Mouse (Mus musculus) myocyte (in vitro differentiated cells): Measurements from ENCODE around the gene Olfr1532-ps1.
"Not testable (repeated sequence)": the region's sequence is repeated elsewhere in the genome, so short reads cannot be mapped to it uniquely, and the experiment has no call there.

ENCODE experiments used
- E2F4 ChIP-seq: IDR thresholded peaks from one replicate; pipeline ENCODE4 v1.6.1; 2011; ENCODE audit warnings: mild to moderate bottlenecking, control low read depth, moderate library complexity; ENCODE audit not compliant: insufficient read depth
- MAX ChIP-seq: IDR thresholded peaks from one replicate; pipeline ENCODE4 v1.6.1; 2011; ENCODE audit warnings: low read depth, mild to moderate bottlenecking, control low read depth
- MYOD1 ChIP-seq, 3 experiments: IDR thresholded peaks; one replicate each; pipeline ENCODE4 v1.6.1; 2011; ENCODE audit warnings: control low read depth in 2 of 3, low read depth in 2 of 3, mild to moderate bottlenecking in 2 of 3, moderate library complexity in 1 of 3; ENCODE audit not compliant: insufficient read length in 2 of 3, control insufficient read depth in 1 of 3
- POLR2A ChIP-seq: IDR thresholded peaks from one replicate; pipeline ENCODE4 v1.6.1; 2011; ENCODE audit warnings: low read depth, mild to moderate bottlenecking, control low read depth, moderate library complexity; ENCODE audit not compliant: insufficient read length
- REST ChIP-seq: IDR thresholded peaks from one replicate; pipeline ENCODE4 v1.6.1; 2011; ENCODE audit warnings: mild to moderate bottlenecking, control low read depth, moderate library complexity; ENCODE audit not compliant: insufficient read depth, insufficient read length

GRCm38 (mm10) chr7:106920961-106921360 lies 13.2 kb downstream of the Olfr1532-ps1 start:
- not testable (repeated sequence) for TF ChIP-seq POLR2A; MAX; REST; E2F4; MYOD1 (IDR thresholded peaks at IDR 0.05; ENCODE audit: control insufficient read depth in 1 of 3, insufficient read length in 2 of 3, low read depth in 2 of 3)
